Mouse (Mus musculus) cerebellum, adult 9-10 months (tissue): ENCODE results near the gene Ribc2.

Source experiments
- DNase-seq: peaks from one replicate; pipeline ENCODE4 v3.0.0; 2022

The Ribc2 gene

GRCm38 (mm10) chr15:85131275-85132192 lies at the start of gene Ribc2, which contains the start of gene Smc1b:
Ribc2 (plus strand) TSS chr15:85132078.
Smc1b (minus strand) TSS chr15:85131964.
- peak; percentile 36 for DNase-seq

- no peak for DNase-seq
These were observed 46.2 kb upstream of the Ribc2 start for GRCm38 (mm10) chr15:85085641-85086040.

GRCm38 (mm10) chr15:85132193-85132520 lies 279 bp downstream of the Ribc2 start:
- DNase-seq = no peak

GRCm38 (mm10) chr15:85135143-85135542 lies 3.3 kb downstream of the Ribc2 start:
- no peak for DNase-seq

- no peak for DNase-seq
These were observed 9.4 kb downstream of the Ribc2 start for GRCm38 (mm10) chr15:85141290-85141689.

GRCm38 (mm10) chr15:85142441-85142840 lies 10.6 kb downstream of the Ribc2 start:
- no peak for DNase-seq

GRCm38 (mm10) chr15:85143161-85143560 lies 11.3 kb downstream of the Ribc2 start:
- no peak for DNase-seq

GRCm38 (mm10) chr15:85143747-85144146 lies 11.9 kb downstream of the Ribc2 start:
- no peak for DNase-seq

- no peak for DNase-seq
These were observed 12.4 kb downstream of the Ribc2 start for GRCm38 (mm10) chr15:85144249-85144648.

GRCm38 (mm10) chr15:85151433-85151918 lies 19.6 kb downstream of the Ribc2 start:
- DNase-seq = peak; percentile 30

- peak; percentile 3 for DNase-seq
These were observed 20.7 kb downstream of the Ribc2 start for GRCm38 (mm10) chr15:85152577-85152976.

- no peak for DNase-seq
These were observed 22.2 kb downstream of the Ribc2 start for GRCm38 (mm10) chr15:85154091-85154490.

GRCm38 (mm10) chr15:85156198-85156597 lies 24.3 kb downstream of the Ribc2 start:
- no peak for DNase-seq

GRCm38 (mm10) chr15:85161416-85161815 lies 29.5 kb downstream of the Ribc2 start:
- no peak for DNase-seq

GRCm38 (mm10) chr15:85162693-85163663 lies 31.1 kb downstream of the Ribc2 start:
- no peak for DNase-seq

- DNase-seq = no peak
These were observed 34.6 kb downstream of the Ribc2 start for GRCm38 (mm10) chr15:85166433-85166933.

- no peak for DNase-seq
These were observed 35.3 kb downstream of the Ribc2 start for GRCm38 (mm10) chr15:85167086-85167679.

GRCm38 (mm10) chr15:85172054-85172453 lies 40.2 kb downstream of the Ribc2 start:
- no peak for DNase-seq

GRCm38 (mm10) chr15:85173425-85173824 lies 41.5 kb downstream of the Ribc2 start:
- DNase-seq = no peak

- no peak for DNase-seq
These were observed 42.2 kb downstream of the Ribc2 start for GRCm38 (mm10) chr15:85174060-85174459.

- no peak for DNase-seq
These were observed 45.7 kb downstream of the Ribc2 start for GRCm38 (mm10) chr15:85177576-85177975.

GRCm38 (mm10) chr15:85178172-85178571 lies 46.3 kb downstream of the Ribc2 start:
- no peak for DNase-seq
